Mouse (Mus musculus) 3134 (cell line): ENCODE measurements around the gene Smyd3.

ENCODE experiments used
- DNase-seq: peaks from one replicate; pipeline ENCODE4 v3.0.0-alpha.2; 2011; ENCODE audit warnings: low spot score; ENCODE audit not compliant: insufficient read length; ENCODE audit errors: extremely low read depth

The Smyd3 gene

GRCm38 (mm10) chr1:179386237-179386975 lies 131.4 kb downstream of the Smyd3 start:
- DNase-seq: no peak

DNA sequence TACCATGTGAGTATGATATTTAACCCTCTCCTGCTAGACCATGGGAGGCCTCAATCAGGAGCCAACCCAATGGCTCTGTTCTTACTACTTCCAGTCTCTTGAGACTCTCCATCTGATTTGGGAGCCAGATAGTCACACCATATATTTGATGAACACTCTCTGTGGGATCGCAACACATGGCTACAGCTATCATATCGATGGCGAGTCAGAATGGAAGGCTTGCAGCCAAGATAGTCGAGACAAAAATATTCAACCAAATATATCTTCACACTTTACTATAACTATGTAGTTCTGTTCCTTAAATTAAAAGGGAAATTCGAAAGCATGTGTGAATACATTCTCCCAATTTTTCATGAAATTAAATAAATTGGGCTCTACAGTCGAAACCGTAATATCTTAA lies 132.2 kb downstream of the Smyd3 start:
- no peak for DNase-seq

DNA sequence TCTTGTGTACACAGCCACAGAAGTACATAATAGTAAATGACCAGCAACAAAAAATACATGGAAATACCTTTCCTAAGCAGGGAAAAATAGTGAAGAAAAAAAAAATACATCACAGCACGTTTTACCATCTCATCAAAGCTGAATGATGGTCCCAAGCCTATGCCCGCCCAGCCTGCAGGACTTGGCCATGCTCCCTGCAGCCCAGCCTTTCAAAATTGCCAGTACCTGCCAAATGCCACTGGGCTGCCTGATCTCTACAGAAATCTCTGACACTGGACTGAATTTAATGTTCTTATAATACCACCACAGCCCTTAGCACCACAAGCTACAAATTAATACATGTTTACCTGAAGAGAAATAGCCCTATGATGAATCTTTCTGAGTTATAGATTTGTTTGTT lies 133.5 kb downstream of the Smyd3 start:
- DNase-seq: no peak

DNA sequence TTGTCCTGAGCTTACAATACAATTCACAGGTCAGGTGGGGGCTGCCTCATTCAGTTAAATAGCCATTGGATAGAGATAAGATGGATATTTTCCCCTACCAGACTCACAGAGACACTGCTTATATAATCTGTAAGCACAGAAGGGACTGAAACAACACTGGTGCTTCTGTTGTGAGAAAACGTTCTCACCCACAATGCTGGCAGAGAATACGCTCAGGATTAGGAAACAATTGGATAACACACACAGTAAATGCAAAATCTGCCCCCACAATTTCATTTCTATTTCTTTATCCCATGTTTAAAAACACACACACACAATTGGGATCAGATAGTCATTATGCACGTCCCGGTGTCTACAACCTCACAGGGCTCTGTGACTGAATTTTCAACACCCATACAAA lies 139.7 kb downstream of the Smyd3 start:
- DNase-seq: no peak

GRCm38 (mm10) chr1:179374987-179375386 lies 142.9 kb downstream of the Smyd3 start:
- no peak for DNase-seq

- no peak for DNase-seq
Observed at GRCm38 (mm10) chr1:179373911-179374310, 143.9 kb downstream of the Smyd3 start.

DNA sequence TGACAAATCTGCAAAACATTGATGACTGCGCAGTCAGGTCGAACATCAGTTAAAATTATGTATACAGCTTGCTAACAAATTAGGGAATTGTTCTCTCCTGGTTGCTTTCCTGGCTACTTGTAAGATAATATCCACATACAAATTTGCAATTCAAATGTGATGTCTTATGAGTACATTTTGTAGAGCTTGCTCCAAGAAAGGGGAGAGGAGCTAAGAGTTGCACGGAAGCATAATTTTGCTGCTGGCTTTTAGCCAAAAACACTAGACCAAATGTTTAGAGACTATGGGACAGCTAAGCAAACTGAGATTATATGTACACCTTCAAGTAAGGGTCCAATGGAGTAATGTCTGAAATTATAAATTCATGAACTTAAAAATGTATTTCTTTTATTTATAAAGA lies 146.7 kb downstream of the Smyd3 start:
- DNase-seq: no peak

- no peak for DNase-seq
Observed at GRCm38 (mm10) chr1:179368426-179369010, 149.3 kb downstream of the Smyd3 start.

DNA sequence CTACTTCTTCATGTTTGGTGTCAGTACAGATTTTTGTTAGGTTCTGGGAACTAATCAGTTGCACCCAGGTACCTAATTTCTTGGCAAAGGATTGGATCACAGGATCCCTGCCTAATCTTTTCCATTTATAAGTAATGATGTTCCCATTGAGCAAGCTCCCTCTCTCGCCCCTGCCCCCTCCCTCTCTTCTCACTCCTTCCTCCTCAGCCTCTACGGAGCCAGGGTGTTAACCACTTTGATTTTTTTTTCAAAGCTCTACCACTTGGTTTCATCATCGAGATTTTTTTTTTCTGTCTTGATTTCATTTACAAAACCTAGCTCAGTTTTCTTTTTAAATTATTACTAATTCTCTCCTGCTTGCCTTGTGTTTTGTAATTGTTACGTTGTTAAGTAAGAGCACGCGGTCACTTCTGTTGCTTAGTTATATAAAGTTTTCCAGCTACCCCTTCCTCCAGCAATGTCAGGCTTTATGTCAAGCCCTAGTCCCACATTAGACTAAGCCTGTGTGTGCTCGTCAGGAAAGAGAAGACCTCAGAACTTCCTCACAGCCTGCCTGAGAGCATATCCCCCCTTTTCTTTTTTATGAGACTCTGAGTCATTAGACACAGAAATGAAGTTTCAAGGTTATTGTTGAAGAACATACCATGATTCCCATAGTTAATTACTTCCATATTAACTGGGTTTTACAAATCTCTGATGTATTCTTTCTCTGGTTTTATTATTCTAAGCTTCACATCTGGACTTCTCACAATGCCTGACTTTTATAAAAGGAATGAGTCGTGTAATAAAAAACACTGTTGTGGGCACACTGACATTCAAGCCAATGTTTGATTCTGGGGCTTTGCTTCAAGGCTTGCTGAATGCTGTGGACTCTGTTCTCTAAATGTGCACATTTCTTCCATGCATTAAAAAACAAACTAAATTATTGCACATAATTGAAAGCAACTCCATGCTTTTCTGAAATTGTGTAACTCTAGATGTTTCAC lies 156.1 kb downstream of the Smyd3 start:
- no peak for DNase-seq

GRCm38 (mm10) chr1:179357111-179357510 lies 160.7 kb downstream of the Smyd3 start:
- DNase-seq: no peak

DNA sequence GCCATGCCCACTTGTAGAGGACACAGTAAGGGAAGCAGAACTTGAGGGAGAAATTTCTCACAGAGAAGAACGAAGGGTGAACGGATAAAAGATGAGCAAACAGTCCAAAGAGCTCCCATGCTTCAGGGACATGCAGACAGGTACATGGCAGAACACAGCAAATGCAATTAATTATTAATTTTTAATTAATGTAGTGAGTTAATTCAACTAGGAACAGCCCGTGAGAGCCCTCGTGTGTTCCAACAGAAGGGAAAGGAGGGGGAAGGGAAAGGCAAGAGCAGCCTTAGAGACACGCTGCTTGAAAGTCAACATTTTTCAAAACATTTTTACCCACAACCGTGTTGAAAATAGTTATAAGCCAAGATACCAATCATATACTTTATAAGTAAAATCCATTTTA lies 163.6 kb downstream of the Smyd3 start:
- no peak for DNase-seq

- DNase-seq: no peak
Observed at GRCm38 (mm10) chr1:179345318-179345925, 172.4 kb downstream of the Smyd3 start.

DNA sequence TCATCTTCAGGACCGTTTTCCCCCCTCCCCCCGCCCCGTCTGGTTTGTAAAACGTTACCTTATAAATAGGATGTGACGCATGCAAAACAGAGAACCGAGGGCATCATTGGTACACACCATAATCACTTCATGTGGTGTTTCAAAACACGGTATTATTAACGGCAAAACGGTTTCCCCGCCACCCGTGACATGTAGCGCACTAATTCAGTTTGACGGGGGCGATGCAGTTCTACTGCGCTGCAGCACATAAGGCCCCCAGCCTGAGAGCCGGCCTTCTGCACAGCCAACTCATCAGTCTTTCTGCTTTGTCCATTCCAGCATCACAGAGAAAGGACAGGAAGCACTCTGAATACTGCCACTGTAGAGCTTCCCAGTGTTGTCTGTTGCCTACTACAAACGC lies 174.4 kb downstream of the Smyd3 start:
- no peak for DNase-seq

DNA sequence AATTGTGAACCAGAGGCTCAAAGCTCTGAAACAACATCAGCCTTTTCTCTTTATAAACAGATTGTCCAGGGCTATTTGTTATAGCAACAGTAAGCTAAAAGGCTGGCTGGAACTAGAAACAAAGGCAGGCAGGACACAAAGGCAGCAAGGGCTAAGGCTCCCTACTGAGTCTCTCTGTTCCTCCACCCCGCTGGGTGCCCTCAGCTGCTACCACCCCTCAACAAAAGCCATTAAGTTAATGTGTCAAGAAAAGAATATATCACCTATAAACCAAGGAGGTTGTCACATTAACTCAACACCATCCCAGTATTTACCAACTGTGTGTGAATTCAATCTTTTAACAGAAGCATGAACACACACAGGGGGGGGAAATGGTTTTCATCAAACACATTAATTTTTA lies 176.3 kb downstream of the Smyd3 start:
- DNase-seq: no peak

DNA sequence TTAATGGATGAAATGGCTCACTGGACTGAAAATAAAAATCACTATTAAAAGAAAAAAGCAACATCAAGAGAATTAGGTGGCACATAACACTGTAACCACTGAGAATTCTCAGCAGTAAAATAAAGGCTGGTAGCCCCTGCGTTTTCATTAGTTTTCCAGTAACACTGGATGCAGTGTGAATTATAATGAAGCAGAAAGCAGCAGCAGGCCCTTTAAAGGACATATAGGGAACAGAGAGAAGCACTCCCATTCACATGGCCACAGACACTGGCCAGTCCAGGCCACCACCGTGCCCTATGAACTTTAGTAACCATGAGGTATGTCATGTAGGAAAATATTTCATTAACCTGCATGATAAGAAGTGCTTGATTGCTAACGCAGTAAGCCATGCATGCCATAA lies 178.8 kb downstream of the Smyd3 start:
- no peak for DNase-seq

DNA sequence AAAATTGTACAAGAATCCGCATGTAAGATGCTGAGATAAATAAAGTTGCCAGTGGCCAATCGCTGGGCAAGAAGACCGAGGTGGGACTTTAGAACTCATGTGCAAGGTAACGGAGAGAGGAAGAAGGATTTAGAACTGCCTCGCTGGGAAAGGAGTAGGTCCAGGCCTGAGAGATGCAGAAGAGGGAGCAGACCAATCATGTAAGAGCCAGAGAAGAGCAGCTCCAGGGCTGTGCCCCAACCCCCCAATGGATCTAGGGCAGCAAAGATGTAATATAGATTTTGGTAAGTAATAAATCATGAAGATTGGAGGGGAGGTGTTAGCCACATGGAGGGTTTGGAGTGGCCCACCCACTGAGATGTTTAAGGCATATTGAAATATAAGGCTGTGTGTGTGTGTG lies 180.3 kb downstream of the Smyd3 start:
- no peak for DNase-seq

DNA sequence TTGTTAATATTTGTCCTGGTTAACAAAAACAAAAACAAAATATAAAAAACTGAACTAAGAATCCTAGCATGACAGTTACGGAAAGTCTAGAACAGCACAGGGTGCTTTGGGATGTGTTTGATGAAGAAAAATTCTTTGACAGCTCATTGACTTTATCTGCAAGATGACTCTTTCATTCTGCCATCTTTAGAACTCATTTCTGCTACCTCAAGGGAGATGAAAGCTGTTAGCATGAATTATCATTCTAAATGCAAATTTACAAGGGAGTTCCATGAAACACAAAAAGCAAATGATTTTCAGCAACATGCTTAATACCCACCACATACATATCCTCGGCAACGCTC lies 190.9 kb downstream of the Smyd3 start:
- no peak for DNase-seq

DNA sequence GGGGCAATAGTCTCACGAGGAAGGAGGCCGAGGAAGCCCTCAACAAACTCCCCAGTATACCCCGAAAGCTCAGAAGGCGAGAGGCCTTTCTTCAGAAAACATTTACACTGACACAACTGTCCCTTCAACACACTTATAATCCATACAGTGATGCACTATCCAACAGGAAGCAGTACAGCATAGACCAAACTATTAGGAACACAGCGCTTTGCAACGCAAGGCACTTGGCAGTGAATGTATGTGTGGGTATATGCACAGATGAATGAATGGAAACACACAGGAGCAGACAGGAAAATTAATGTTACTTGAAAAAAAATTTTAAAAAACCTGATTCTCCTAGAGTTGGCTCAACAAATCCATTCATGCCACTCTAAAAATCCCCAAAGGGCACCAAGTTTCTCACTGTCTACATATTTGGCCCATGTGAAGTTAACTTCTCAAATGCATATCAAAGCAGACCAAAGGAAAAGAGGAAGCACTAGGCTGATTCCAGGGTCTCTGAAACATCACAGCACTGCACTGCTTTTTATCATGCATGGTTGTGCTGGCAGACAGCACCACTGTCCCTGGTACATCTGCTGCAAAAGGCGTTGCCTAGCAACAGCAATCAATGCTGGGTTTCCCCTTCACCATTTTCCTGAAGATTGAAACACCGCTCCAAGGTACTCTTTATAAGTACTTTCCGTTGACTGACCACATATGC lies 191.4 kb downstream of the Smyd3 start:
- no peak for DNase-seq

DNA sequence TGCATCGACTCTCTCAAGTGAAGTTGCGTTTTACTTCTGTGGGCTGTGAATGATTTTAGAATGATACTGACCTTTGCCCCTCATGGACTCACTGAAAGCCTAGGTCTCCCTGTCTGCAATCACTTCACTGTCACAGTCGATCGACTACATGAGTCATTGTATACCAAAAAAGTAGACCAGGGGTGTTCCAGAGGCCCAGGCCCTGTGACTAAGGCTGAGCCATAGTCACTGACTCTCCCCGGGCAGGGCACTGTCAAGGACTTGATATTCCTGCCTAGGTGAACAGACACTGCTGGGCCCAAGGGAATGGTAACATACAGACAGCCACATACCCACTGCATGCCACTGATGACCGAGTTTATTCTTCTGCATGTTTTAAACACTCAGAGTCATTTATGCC lies 193.6 kb downstream of the Smyd3 start:
- peak; percentile 23 for DNase-seq

DNA sequence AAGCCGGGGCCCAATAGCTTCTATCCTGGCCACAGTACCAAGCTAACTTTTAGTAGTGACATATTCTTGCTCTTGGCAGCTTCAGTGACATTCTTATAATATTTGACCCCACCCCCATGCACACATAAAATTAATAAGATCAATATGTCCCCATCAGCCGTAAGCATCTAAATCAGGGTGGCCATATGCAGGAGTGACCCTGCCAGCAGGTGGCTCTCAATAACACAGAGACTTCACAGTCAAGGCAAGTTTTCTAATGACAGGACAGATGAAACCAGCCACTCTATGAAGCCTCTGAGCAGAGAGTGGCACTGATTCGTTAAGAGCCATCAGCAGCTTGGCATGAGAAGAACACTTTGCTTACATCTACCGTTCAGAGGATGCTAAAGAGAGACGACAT lies 204.2 kb downstream of the Smyd3 start:
- no peak for DNase-seq

DNA sequence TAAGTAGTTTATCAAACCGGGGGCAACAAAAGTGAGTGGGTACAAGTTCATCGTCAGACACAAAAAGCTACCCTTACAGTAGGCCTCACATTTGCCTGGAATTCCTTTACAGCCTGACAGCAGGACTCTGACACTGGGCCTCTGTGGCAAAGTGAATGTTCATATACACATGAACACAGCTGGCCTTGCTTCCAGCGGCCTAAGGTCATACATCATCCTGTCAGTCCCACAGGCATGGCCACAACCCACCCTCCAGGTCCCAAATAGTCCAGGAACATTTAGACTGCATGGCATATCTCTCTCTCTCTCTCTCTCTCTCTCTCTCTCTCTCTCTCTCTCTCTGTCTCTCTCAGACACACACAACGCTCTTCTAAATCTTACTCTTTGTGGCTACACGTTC lies 208.4 kb downstream of the Smyd3 start:
- no peak for DNase-seq
